Mouse (Mus musculus) neural tube, embryonic 13.5 days (tissue): ENCODE data around the gene B3gat2. TPM values are rescaled to one million over a fixed set of nuclear protein-coding genes. Genes with fewer than 3 reads are reported as not detected.

Source experiments
- ATAC-seq: fragments of 200-750 bp; cut with Nextera tagmentation; 2 replicates; pipeline ENCODE4 v1.8.0; 2017; ENCODE audit warnings: low read depth, mild to moderate bottlenecking, moderate TSS enrichment, moderate library complexity
- H3K27ac ChIP-seq: fragments of 300-500 bp; sonication (generic); replicated peaks from 2 replicates; pipeline ENCODE4 v1.5.1; 2015; ENCODE audit warnings: moderate library complexity, mild to moderate bottlenecking, inconsistent platforms
- H3K27me3 ChIP-seq: fragments of 300-500 bp; sonication (generic); 2 replicates; pipeline ENCODE4 v1.6.1; 2015; ENCODE audit warnings: mild to moderate bottlenecking, inconsistent platforms
- H3K36me3 ChIP-seq: fragments of 300-500 bp; sonication (generic); 2 replicates; pipeline ENCODE4 v1.6.1; 2015; ENCODE audit warnings: mild to moderate bottlenecking, inconsistent platforms
- H3K4me1 ChIP-seq: fragments of 300-500 bp; sonication (generic); replicated peaks from 2 replicates; pipeline ENCODE4 v1.6.1; 2015; ENCODE audit warnings: inconsistent platforms
- H3K4me2 ChIP-seq: fragments of 300-500 bp; sonication (generic); 2 replicates; pipeline ENCODE4 v1.6.1; 2015; ENCODE audit warnings: inconsistent platforms, mild to moderate bottlenecking, moderate library complexity
- H3K4me3 ChIP-seq: fragments of 300-500 bp; sonication (generic); 2 replicates; pipeline ENCODE4 v1.5.1; 2015; ENCODE audit warnings: mild to moderate bottlenecking, inconsistent platforms
- H3K9ac ChIP-seq: fragments of 300-500 bp; sonication (generic); 2 replicates; pipeline ENCODE4 v1.6.1; 2015; ENCODE audit warnings: moderate library complexity, mild to moderate bottlenecking, inconsistent platforms
- H3K9me3 ChIP-seq: fragments of 300-500 bp; sonication (generic); 2 replicates; pipeline ENCODE4 v1.6.1; 2016; ENCODE audit warnings: inconsistent platforms
- WGBS: fragments of 180-500 bp; shearing (Covaris S2); methylation state at CpG from one replicate; pipeline ENCODE4 v1.1.7; 2015; 5-methylcytosine and 5-hydroxymethylcytosine counted together
- polyA plus RNA-seq: library from polyadenylated mRNA; unstranded; fragments of >200 nt; fragmentation: Nextera tagmentation; extraction: Ambion mirVana; gene quantifications from 2 replicates; pipeline ENCODE4 v1.2.1, GENCODE M21; 2015

Gene B3gat2
- polyA plus RNA-seq, 1 experiment from 2014 or later, result 19.6 TPM

- no peak for ATAC-seq
- no peaks in the 10 kb centered on the region for H3K27me3 ChIP-seq
- no peak overlapping the region for H3K4me3 ChIP-seq
- H3K9ac ChIP-seq, result no peak overlapping the region
- H3K36me3 ChIP-seq, result peaks cover 31% of the 10 kb centered on the region
- H3K27ac ChIP-seq, result no peak overlapping the region
- H3K4me1 ChIP-seq, result 0 out of 2 replicates have a peak, but pooled peaks cover 3% of the 10 kb centered on the region
- no peak overlapping the region for H3K4me2 ChIP-seq
- no peaks in the 10 kb centered on the region for H3K9me3 ChIP-seq
These were observed 79.4 kb downstream of the B3gat2 start for GRCm38 (mm10) chr1:23840924-23841323.

GRCm38 (mm10) chr1:23842629-23843028 lies 81.1 kb downstream of the B3gat2 start:
- H3K27me3 ChIP-seq, result no peaks in the 10 kb centered on the region
- peak; percentile 49; the same call in 1 of the 2 replicates for ATAC-seq
- no peak overlapping the region for H3K4me2 ChIP-seq
- no peak overlapping the region for H3K9ac ChIP-seq
- H3K27ac ChIP-seq, result peak overlapping the region; percentile 43
- no peaks in the 10 kb centered on the region for H3K9me3 ChIP-seq
- H3K4me3 ChIP-seq, result no peak overlapping the region
- 51% methylated on average over 3 of the region's 3 CpGs for whole genome bisulfite sequencing
- peaks cover 36% of the 10 kb centered on the region for H3K36me3 ChIP-seq
- H3K4me1 ChIP-seq, result 0 out of 2 replicates have a peak, but pooled peaks cover 8% of the 10 kb centered on the region

- no peaks in the 10 kb centered on the region for H3K27me3 ChIP-seq
- 0 out of 2 replicates have a peak overlapping the region, but pooled peaks have one; percentile 43 for H3K27ac ChIP-seq
- no peaks in the 10 kb centered on the region for H3K9me3 ChIP-seq
- no peak overlapping the region for H3K4me3 ChIP-seq
- no peak overlapping the region for H3K9ac ChIP-seq
- WGBS, result 89% methylated on average over 7 of the region's 7 CpGs
- H3K4me2 ChIP-seq, result no peak overlapping the region
- H3K36me3 ChIP-seq, result peaks cover 47% of the 10 kb centered on the region
- 0 out of 2 replicates have a peak, but pooled peaks cover 8% of the 10 kb centered on the region for H3K4me1 ChIP-seq
- ATAC-seq, result no peak
These were observed 82.2 kb downstream of the B3gat2 start for GRCm38 (mm10) chr1:23843790-23844189.

- H3K36me3 ChIP-seq, result peaks cover 46% of the 10 kb centered on the region
- no peaks in the 10 kb centered on the region for H3K27me3 ChIP-seq
- H3K9ac ChIP-seq, result no peak overlapping the region
- ATAC-seq, result no peak
- no peak overlapping the region for H3K4me3 ChIP-seq
- H3K27ac ChIP-seq, result no peak overlapping the region
- 0 out of 2 replicates have a peak, but pooled peaks cover 8% of the 10 kb centered on the region for H3K4me1 ChIP-seq
- H3K9me3 ChIP-seq, result no peaks in the 10 kb centered on the region
- WGBS, result 94% methylated on average over 10 of the region's 10 CpGs
- H3K4me2 ChIP-seq, result no peak overlapping the region
These were observed 83.5 kb downstream of the B3gat2 start for GRCm38 (mm10) chr1:23845007-23845406.

GRCm38 (mm10) chr1:23846044-23846680 lies 84.6 kb downstream of the B3gat2 start:
- Histone ChIP-seq H3K27me3 (no peaks in the 10 kb centered on the region), H3K36me3 (peaks cover 48% of the 10 kb centered on the region), H3K9ac (no peak overlapping the region), H3K4me2 (no peak overlapping the region), H3K9me3 (no peaks in the 10 kb centered on the region), H3K4me1 (0 out of 2 replicates have a peak, but pooled peaks cover 8% of the 10 kb centered on the region), H3K4me3 (no peak overlapping the region), H3K27ac (no peak overlapping the region)
- WGBS, result 58% methylated on average over 10 of the region's 10 CpGs
- peak; percentile 64 for ATAC-seq

GRCm38 (mm10) chr1:23855623-23856022 lies 94.1 kb downstream of the B3gat2 start:
- Histone ChIP-seq H3K4me3 (no peak overlapping the region), H3K27me3 (no peaks in the 10 kb centered on the region), H3K36me3 (peaks cover 43% of the 10 kb centered on the region), H3K9ac (no peak overlapping the region), H3K27ac (no peak overlapping the region), H3K4me2 (no peak overlapping the region), H3K9me3 (no peaks in the 10 kb centered on the region), H3K4me1 (no peaks in the 10 kb centered on the region)
- WGBS, result 94% methylated on average over 3 of the region's 3 CpGs
- ATAC-seq, result no peak

- no peak overlapping the region for H3K4me2 ChIP-seq
- H3K27ac ChIP-seq, result no peak overlapping the region
- peaks cover 32% of the 10 kb centered on the region for H3K36me3 ChIP-seq
- ATAC-seq, result no peak
- H3K27me3 ChIP-seq, result no peaks in the 10 kb centered on the region
- H3K9ac ChIP-seq, result no peak overlapping the region
- no peaks in the 10 kb centered on the region for H3K9me3 ChIP-seq
- 96% methylated on average over 2 of the region's 2 CpGs for whole genome bisulfite sequencing
- H3K4me3 ChIP-seq, result no peak overlapping the region
- H3K4me1 ChIP-seq, result no peaks in the 10 kb centered on the region
These were observed 99.4 kb downstream of the B3gat2 start for GRCm38 (mm10) chr1:23860944-23861343.

GRCm38 (mm10) chr1:23865566-23865965 lies 104.0 kb downstream of the B3gat2 start:
- WGBS, result 97% methylated on average over 7 of the region's 7 CpGs
- Histone ChIP-seq H3K4me1 (no peaks in the 10 kb centered on the region), H3K36me3 (peaks cover 10% of the 10 kb centered on the region), H3K4me2 (no peak overlapping the region), H3K9me3 (no peaks in the 10 kb centered on the region), H3K27me3 (no peaks in the 10 kb centered on the region), H3K9ac (no peak overlapping the region), H3K4me3 (no peak overlapping the region), H3K27ac (no peak overlapping the region)
- no peak for ATAC-seq

GRCm38 (mm10) chr1:23867350-23867862 lies 105.9 kb downstream of the B3gat2 start:
- Histone ChIP-seq H3K4me1 (no peaks in the 10 kb centered on the region), H3K4me3 (no peak overlapping the region), H3K36me3 (peaks cover 12% of the 10 kb centered on the region), H3K4me2 (no peak overlapping the region), H3K9ac (no peak overlapping the region), H3K27me3 (no peaks in the 10 kb centered on the region), H3K27ac (no peak overlapping the region), H3K9me3 (no peaks in the 10 kb centered on the region)
- WGBS, result 33% methylated on average over 2 of the region's 2 CpGs
- ATAC-seq, result no peak

GRCm38 (mm10) chr1:23872194-23872593 lies 110.6 kb downstream of the B3gat2 start:
- Histone ChIP-seq H3K4me2 (no peak overlapping the region), H3K36me3 (peaks cover 24% of the 10 kb centered on the region), H3K4me1 (no peaks in the 10 kb centered on the region), H3K4me3 (no peak overlapping the region), H3K9me3 (no peaks in the 10 kb centered on the region), H3K9ac (no peak overlapping the region), H3K27me3 (no peaks in the 10 kb centered on the region), H3K27ac (no peak overlapping the region)
- ATAC-seq, result no peak
- WGBS, result 100% methylated on average over 1 of the region's 1 CpGs

GRCm38 (mm10) chr1:23882681-23883080 lies 121.1 kb downstream of the B3gat2 start:
- no peak overlapping the region for H3K9ac ChIP-seq
- H3K4me2 ChIP-seq, result no peak overlapping the region
- H3K27me3 ChIP-seq, result no peaks in the 10 kb centered on the region
- no peaks in the 10 kb centered on the region for H3K9me3 ChIP-seq
- no peaks in the 10 kb centered on the region for H3K36me3 ChIP-seq
- H3K4me3 ChIP-seq, result no peak overlapping the region
- 98% methylated on average over 1 of the region's 1 CpGs for WGBS
- no peak for ATAC-seq
- no peak overlapping the region for H3K27ac ChIP-seq
- peaks cover 5% of the 10 kb centered on the region; the same call in 1 of the 2 replicates for H3K4me1 ChIP-seq

- no peak overlapping the region for H3K27ac ChIP-seq
- no peaks in the 10 kb centered on the region for H3K36me3 ChIP-seq
- H3K4me1 ChIP-seq, result no peaks in the 10 kb centered on the region
- H3K27me3 ChIP-seq, result no peaks in the 10 kb centered on the region
- ATAC-seq, result no peak
- WGBS, result 95% methylated on average over 2 of the region's 2 CpGs
- no peaks in the 10 kb centered on the region for H3K9me3 ChIP-seq
- H3K4me3 ChIP-seq, result no peak overlapping the region
- no peak overlapping the region for H3K9ac ChIP-seq
- H3K4me2 ChIP-seq, result no peak overlapping the region
These were observed 122.6 kb downstream of the B3gat2 start for GRCm38 (mm10) chr1:23884087-23884668.
